Mouse (Mus musculus) spleen, embryonic (tissue): ENCODE measurements around the gene Gm3250.
"Not testable (repeated sequence)": the region's sequence is repeated elsewhere in the genome, so short reads cannot be mapped to it uniquely, and the experiment has no call there.

Experiments used
- CTCF ChIA-PET: fragments of 350-600 bp; sonication (Branson Sonifier 250); formaldehyde crosslinking; loops from one replicate; lab custom pipeline; 2022; lab: Charles Lee

Gene Gm3250

DNA sequence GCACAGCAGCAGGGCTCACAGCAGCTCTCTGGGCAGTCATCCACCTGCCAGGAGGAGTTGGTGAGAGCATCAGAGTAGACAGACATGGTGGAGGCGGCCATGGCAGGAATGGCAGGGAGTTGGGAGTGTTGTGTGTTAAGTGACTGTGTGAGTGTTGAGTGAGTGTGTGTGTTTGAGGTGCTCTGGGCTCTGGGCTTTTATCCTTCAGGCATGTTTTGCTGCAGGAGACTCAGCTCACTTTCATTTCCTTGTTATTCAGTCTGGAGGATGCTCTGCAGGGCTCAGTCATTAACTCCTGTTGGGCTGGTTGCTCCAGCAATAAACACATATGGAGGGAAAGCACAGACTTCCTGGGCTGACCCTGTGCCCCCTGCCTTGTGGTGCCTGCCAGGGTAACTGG lies at the start of gene Gm3250:
Gene Gm3250 (minus strand): TSS at position 101 of the 400 bp plus-strand sequence.
- CTCF ChIA-PET = not testable (repeated sequence)

DNA sequence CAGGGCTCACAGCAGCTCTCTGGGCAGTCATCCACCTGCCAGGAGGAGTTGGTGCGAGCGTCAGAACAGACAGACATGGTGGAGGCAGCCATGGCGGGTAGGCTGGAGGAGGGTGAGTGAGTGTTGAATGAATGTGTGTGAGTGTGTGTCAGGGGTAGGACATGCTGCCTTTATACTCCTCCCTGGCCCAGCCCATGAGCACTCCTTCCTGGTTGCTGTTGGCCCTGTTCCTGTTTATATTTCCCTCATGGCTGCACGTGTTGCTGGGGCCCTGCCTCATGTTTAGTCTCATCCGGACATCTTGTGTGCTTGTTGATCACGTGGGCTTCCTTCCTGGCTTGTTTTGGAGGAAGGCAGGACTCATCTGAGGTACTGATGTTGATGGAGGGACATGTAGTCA lies 44.6 kb upstream of the Gm3250 start, which contains the start of gene Krtap10-4:
Gene Krtap10-4 (minus strand): TSS at position 145 of the 400 bp plus-strand sequence.
- CTCF ChIA-PET = no interaction called here

DNA sequence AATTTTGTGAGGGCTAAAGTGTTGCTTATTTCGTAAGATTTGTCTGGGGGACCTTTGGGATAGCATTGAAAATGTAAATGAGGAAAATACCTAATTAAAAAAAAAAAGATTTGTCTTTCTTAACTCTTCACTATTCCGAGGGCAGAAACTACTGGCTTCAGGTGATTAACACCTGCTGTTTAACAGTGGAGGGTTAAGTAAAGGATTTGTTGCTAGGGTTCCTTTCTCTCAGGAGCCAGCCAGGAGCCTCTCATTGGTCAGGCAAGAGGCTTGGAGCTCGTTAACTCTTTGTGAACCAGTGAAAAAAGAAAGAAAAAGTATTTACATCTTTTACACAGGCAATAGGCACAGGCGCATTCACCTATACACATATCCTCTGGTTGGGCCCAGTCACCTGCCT lies 36.9 kb upstream of the Gm3250 start:
- CTCF ChIA-PET = no interaction called here

DNA sequence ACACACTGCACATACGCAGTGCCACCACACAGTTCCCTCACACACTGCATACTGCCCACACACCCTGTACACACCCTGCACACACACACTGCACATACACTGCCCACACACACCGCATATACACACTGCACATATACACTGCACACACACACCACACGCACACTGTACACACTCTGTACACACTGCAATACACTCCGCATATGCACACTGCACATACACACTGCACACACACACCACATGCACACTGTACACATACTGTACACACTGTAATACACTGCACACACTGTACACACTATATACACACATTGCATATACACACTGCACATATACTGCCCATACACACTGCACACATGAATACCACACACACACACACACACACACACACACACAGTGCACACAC lies 36.2 kb upstream of the Gm3250 start:
- CTCF ChIA-PET = no interaction called here

DNA sequence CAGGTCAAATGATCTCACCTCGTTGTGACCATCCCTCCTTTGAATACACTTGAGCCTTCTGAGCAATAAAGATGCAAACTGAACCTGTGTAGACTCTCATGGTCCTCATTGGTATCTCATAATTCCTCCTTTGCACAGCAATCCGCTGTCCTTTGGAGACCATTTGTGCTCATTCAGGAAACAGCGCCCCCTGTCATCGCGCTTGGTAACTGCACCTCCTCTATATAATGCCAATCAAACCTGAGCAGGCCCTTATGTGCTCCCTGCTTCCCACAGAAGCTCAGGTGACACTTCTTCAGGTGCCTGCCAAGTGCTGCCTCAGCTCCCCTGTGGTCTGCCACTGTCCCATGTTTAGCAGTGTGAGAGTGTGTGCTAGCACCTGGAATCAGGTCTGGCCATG lies 33.2 kb upstream of the Gm3250 start:
- CTCF ChIA-PET = no interaction called here

DNA sequence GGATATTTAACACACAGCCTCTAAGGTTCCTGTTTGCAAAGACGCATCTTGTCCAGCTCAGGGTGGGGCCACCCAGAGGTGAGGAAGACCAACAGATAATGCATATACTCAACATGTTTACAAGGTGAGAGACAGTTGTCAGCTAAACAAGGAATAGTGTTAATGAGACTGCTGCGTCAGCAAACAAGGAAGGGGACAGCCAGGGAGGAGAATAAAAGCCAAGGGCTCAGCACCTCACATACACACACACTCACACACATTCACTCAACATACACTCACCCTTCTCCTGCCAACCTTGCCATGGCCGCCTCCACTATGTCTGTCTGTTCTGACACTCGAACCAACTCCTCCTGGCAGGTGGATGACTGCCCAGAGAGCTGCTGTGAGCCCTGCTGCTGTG lies 32.0 kb upstream of the Gm3250 start, which contains the start of gene Gm2696:
Gene Gm2696 (plus strand): TSS at position 301 of the 400 bp plus-strand sequence.
- CTCF ChIA-PET = no interaction called here

DNA sequence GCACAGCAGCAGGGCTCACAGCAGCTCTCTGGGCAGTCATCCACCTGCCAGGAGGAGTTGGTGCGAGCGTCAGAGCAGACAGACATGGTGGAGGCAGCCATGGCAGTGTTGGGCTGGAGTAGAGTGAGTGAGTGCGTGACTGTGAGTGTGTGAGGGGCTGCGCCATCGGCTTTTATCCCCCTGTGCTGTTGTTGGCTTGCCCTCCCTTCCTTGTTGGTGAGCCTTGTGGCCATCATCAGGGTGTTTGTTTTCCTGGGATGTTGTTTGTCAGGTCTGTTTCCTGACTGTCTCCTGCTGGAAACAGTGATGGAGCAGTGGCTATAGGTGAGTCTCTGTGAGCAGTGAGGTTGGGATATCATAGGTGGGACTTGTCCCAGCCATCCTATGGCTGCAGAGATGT lies 29.4 kb upstream of the Gm3250 start, which contains the start of gene Gm9507:
Gene Gm9507 (minus strand): TSS at position 101 of the 400 bp plus-strand sequence.
- CTCF ChIA-PET = no interaction called here

DNA sequence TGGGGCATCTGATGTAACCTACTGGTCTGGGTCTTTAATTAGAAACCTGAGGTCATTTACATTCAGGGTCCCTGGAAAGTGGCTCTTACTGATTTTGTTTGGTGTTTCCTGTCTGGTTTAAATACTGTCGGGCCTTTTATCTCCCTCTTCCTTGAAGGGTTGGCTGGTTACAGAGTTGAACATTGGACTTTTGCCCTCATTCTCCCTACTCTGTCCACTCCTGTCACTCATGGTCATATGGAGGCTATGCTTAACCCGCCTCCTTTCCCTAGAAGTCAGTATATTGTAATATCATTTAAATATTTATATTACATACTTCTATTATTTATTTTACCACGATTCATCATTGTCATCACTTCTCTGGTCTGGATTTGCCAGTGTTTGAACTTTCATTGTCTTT lies 21.8 kb upstream of the Gm3250 start:
- CTCF ChIA-PET = no interaction called here

DNA sequence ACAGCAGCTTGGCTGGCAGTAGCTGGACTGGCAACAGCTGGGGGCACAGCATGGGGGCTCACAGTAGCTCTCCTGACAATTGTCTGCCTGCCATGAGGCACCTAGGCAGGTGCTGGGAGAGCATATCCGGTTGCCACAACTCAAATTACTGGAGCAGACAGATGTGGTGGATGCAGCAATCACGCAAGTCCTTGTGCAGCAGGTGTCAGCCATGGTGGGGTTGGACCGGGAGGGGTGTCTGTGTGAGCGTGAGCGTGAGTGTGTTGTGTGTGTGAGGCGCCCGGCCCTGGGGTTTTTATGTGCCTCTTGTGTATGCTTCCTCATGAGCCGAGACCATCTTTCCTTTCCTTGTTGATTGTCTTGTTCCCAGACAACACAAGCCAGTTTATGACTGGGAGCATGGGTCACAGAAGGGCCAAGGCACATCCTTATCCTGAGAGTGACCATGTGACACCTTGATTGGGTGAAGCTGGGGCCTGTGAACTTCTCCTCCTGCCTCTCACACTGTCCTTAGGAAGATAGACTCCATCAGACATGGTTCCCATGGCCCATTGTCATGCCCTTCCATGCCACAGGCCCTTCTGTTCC lies 16.7 kb upstream of the Gm3250 start, which contains the start of gene Gm19668:
Gene Gm19668 (minus strand): TSS at position 213 of the 588 bp plus-strand sequence.
- CTCF ChIA-PET = no interaction called here

DNA sequence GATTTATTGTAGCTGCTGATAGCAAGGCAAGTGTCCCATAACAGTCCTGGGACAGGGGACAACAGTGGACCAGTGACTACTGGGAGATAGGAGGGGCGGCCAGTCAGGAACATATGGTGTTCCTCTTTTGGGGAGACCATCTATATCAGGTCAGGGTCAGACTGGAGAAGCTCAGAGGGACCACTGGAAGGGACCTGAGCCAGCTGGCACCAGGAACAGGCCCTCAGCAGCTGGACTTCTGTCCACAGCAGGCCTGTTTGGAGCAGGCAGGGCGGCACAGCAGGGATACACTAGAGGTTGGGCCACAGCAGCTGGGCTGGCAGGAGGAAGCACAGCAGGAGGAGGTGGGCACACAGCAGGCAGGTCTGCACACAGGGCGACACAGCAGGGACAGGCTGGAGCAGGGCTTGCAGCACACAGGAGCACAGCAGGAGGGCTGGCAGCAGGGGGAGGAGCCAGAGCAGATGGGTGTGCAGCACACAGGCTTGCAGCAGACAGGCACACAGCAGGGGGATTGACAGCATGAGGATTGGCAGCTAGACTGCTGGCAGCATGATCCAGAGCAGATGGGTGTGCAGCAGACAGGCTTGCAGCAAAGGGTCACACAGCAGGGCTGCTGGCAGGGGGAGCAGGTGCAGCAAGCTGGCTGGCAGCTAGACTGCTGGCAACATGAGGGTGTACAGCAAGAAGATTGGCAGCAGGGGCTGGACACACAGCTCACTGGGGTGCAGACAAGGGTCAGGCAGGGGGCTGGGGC lies 16.0 kb upstream of the Gm3250 start:
- CTCF ChIA-PET = not testable (repeated sequence)

DNA sequence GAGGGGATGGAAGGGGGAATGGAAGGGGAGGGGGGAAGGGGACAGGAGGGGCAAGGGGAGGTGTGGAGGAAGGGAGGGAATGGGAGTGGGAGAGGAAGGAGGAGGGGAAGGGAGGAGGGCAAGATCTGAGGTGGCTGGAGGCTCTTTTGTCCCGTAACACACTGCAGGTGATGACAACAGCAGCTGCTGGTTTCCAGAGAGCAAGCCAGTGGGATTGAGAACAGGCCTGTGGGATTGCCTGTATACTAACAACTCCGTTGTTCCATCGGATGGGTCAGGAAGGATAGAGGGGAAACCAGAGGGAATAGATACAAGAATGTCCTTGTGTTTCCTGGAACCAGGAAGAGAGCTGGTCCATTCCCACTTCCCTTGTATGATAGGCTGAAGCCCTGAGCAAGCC lies 15.3 kb upstream of the Gm3250 start:
- CTCF ChIA-PET = no interaction called here

DNA sequence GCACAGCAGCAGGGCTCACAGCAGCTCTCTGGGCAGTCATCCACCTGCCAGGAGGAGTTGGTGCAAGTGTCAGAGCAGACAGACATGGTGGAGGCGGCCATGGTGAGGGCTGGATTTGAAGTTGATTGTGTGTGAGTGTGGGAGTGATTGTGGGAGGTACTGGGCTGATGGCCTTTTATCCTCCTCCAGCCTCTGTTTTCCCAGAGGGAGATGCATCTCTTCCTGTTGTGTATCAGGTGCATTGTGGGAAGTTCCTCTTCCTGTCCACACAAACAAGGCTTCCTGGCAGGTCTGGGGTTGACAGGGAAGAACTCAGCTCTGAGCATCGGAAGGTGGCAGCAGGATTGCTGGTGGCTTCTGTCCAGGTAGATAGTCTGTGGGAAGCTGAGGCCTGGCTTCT lies 12.6 kb upstream of the Gm3250 start, which contains the start of gene Gm9639:
Gene Gm9639 (minus strand): TSS at position 101 of the 400 bp plus-strand sequence.
- CTCF ChIA-PET = no interaction called here

DNA sequence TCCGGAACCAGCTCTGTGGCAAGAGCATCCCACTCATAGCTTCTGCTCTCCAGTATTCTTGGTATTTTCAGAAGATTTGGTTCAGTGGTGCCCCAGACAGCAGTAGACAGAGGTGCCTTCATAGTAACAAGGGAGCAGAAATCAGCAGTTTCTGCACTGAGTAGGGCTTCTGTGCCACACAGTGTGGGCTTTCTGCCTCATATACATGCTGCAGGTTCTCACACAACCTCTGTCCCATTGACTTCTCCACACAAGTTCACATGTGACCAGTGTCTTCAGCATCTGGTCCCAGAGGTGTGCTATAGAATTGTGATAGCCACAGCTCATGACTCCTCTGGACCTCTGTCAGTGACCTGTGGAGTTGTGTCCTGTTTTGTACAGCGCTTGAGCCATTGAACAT lies 6.3 kb upstream of the Gm3250 start:
- CTCF ChIA-PET = no interaction called here

DNA sequence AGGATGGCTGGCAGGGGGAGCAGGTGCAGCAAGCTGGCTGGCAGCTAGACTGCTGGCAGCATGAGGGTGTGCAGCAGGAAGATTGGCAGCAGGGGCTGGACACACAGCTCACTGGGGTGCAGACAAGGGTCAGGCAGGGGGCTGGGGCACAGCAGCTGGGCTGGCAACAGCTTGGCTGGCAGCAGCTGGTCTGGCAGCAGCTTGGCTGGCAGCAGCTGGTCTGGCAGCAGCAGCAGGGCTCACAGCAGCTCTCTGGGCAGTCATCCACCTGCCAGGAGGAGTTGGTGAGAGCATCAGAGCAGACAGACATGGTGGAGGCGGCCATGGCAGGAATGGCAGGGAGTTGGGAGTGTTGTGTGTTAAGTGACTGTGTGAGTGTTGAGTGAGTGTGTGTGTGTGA lies 5.5 kb upstream of the Gm3250 start, which contains the start of gene Gm7137:
Gene Gm7137 (minus strand): TSS at position 325 of the 400 bp plus-strand sequence.
- CTCF ChIA-PET = not testable (repeated sequence)

DNA sequence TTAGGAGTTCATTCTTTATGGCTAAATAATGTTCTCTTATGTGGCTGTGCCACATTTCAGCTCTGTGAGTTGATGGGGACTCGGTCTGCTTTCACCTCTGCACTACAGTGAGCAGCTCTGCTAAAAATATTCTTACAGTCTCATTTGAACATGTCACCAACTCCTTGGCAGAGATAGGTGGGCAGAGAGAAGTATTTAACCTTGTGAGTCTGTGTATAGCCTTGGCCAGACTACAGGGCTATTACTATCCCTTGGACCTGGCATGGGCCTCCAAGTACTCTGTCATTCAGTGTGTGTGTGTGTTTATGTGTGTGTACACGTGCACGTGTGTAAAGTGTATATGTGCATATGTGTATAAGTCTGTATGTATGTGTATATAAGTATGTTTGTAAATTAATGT lies 1.1 kb upstream of the Gm3250 start:
- CTCF ChIA-PET = not testable (repeated sequence)

DNA sequence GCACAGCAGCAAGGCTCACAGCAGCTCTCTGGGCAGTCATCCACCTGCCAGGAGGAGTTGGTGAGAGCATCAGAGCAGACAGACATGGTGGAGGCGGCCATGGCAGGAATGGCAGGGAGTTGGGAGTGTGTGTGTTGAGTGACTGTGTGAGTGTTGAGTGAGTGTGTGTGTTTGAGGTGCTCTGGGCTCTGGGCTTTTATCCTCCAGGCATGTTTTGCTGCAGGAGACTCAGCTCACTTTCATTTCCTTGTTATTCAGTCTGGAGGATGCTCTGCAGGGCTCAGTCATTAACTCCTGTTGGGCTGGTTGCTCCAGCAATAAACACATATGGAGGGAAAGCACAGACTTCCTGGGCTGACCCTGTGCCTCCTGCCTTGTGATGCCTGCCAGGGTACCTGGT lies 5.5 kb downstream of the Gm3250 start, which contains the start of gene Gm7138:
Gene Gm7138 (minus strand): TSS at position 101 of the 400 bp plus-strand sequence.
- CTCF ChIA-PET = not testable (repeated sequence)

DNA sequence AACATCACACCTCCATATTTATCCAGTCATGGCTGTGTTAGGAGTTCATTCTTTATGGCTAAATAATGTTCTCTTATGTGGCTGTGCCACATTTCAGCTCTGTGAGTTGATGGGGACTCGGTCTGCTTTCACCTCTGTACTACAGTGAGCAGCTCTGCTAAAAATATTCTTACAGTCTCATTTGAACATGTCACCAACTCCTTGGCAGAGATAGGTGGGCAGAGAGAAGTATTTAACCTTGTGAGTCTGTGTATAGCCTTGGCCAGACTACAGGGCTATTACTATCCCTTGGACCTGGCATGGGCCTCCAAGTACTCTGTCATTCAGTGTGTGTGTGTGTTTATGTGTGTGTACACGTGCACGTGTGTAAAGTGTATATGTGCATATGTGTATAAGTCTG lies 10.2 kb downstream of the Gm3250 start:
- CTCF ChIA-PET = not testable (repeated sequence)

DNA sequence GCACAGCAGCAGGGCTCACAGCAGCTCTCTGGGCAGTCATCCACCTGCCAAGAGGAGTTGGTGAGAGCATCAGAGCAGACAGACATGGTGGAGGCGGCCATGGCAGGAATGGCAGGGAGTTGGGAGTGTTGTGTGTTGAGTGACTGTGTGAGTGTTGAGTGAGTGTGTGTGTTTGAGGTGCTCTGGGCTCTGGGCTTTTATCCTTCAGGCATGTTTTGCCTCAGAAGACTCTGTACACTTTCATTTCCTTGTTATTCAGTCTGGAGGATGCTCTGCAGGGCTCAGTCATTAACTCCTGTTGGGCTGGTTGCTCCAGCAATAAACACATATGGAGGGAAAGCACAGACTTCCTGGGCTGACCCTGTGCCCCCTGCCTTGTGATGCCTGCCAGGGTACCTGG lies 11.1 kb downstream of the Gm3250 start, which contains the start of gene Gm3238:
Gene Gm3238 (minus strand): TSS at position 101 of the 400 bp plus-strand sequence.
- CTCF ChIA-PET = not testable (repeated sequence)

DNA sequence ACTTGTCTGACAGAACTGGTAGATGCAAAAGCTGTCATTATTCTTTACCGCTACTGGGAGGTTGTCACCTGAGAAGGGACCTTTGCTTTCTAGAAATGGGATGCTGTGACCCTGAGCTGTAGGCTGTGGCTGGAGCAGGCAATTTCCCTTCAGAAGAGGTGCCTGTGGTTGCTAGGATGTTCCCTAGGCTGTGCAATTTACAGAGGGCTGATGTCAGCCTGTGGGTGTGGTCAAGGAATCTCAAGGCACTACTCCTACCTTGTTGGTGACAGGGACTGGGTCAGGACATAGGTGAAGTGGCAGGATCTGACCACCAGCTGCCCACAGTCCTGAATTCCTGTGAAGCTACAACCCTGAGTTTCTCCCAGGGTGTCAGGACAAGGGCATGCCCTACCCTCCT lies 12.6 kb downstream of the Gm3250 start:
- CTCF ChIA-PET = no interaction called here

DNA sequence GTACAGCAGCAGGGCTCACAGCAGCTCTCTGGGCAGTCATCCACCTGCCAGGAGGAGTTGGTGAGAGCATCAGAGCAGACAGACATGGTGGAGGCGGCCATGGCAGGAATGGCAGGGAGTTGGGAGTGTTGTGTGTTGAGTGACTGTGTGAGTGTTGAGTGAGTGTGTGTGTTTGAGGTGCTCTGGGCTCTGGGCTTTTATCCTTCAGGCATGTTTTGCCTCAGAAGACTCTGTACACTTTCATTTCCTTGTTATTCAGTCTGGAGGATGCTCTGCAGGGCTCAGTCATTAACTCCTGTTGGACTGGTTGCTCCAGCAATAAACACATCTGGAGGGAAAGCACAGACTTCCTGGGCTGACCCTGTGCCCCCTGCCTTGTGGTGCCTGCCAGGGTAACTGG lies 22.8 kb downstream of the Gm3250 start, which contains the start of gene Gm3233:
Gene Gm3233 (minus strand): TSS at position 101 of the 400 bp plus-strand sequence.
- CTCF ChIA-PET = not testable (repeated sequence)

DNA sequence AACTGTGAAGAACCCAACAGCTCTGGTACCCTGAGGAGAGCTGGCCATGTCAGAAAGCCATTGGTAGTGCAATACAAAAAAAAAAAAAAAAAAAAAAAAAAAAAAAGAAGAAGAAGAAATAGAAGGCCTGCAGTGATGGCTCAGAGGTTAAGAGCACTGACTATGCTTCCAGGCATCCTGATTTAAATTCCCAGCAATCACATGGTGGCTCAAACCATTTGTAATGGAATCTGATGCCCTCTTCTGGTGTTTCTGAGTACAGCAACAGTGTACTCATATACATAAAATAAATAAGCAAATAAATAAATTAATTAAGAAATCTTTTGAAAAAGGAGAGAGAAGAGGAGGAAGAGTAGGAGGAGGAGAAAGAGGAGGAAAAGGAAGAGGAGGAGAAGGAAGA lies 28.9 kb downstream of the Gm3250 start:
- CTCF ChIA-PET = no interaction called here

DNA sequence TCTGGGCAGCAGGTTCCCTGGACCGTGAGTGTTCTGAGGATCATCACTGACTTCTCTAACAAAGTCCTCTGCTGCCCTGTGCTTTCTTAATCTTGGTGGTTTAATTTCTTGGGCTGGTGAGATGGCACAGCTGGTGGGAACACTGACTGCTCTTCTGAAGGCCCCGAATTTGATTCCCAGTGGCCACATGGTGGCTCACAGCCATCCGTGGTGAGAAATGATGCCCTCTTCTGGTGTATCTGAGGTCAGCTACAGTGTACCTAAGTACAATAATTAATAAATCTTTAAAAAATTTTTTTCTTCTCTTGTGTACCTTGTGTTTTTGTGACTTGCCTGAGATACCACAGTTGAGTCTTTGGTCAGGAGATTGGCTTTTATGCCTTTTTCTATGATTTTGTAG lies 30.0 kb downstream of the Gm3250 start:
- CTCF ChIA-PET = not testable (repeated sequence)

DNA sequence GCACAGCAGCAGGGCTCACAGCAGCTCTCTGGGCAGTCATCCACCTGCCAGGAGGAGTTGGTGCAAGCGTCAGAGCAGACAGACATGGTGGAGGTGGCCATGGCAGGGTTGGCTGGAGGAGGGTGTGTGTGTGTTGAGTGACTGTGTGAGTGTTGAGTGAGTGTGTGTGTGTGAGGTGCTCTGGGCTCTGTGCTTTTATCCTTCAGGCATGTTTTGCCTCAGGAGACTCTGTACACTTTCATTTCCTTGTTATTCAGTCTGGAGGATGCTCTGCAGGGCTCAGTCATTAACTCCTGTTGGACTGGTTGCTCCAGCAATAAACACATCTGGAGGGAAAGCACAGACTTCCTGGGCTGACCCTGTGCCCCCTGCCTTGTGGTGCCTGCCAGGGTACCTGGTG lies 31.1 kb downstream of the Gm3250 start, which contains the start of gene Gm9736:
Gene Gm9736 (minus strand): TSS at position 101 of the 400 bp plus-strand sequence.
- CTCF ChIA-PET = not testable (repeated sequence)
